Mouse (Mus musculus) MEL (cell line): ENCODE data around the gene Gpr19. TPM values are rescaled to one million over a fixed set of nuclear protein-coding genes. Genes with fewer than 3 reads are reported as not detected.
A peak's percentile ranks its signal among the peaks of the same experiment; 100 is the strongest.

Experiments
- DNase-seq: peaks from one replicate; pipeline ENCODE4 v3.0.0; 2011; ENCODE audit warnings: low read depth, low spot score
- H3K27ac ChIP-seq: 2 replicates; pipeline ENCODE4 v1.5.1; 2012; ENCODE audit warnings: low read depth, mild to moderate bottlenecking, control low read depth, low read length, moderate library complexity; ENCODE audit not compliant: control insufficient read depth
- H3K27me3 ChIP-seq, 2 experiments: fragments of 150-350 bp in 1 of 2; sonication (generic) in 1 of 2; 2 replicates each; pipeline ENCODE4 v1.6.1; 2012; ENCODE audit warnings: low read length in 2 of 2, mild to moderate bottlenecking in 2 of 2, improper control_type of control experiment in 1 of 2, moderate library complexity in 1 of 2; ENCODE audit not compliant: insufficient read depth in 2 of 2, control insufficient read depth in 1 of 2
- H3K36me3 ChIP-seq, 2 experiments: 2 replicates each; pipeline ENCODE4 v1.6.1; 2012 to 2014; ENCODE audit warnings: low read length in 2 of 2, improper control_type of control experiment in 1 of 2, inconsistent platforms in 1 of 2, mild to moderate bottlenecking in 1 of 2; ENCODE audit not compliant: insufficient read depth in 2 of 2, control insufficient read depth in 1 of 2
- H3K4me1 ChIP-seq, 2 experiments: fragments of 150-350 bp in 1 of 2; sonication (generic) in 1 of 2; 2 replicates each; pipeline ENCODE4 v1.6.1; 2012; ENCODE audit warnings: low read length in 2 of 2, improper control_type of control experiment in 1 of 2, mild to moderate bottlenecking in 1 of 2; ENCODE audit not compliant: insufficient read depth in 2 of 2, control insufficient read depth in 1 of 2
- H3K4me3 ChIP-seq, 2 experiments: fragments of 150-350 bp in 1 of 2; sonication (generic) in 1 of 2; 2 replicates each; pipeline ENCODE4 v1.5.1; 2012; ENCODE audit warnings: low read depth in 2 of 2, low read length in 2 of 2, mild to moderate bottlenecking in 2 of 2, moderate library complexity in 2 of 2, control low read depth in 1 of 2, improper control_type of control experiment in 1 of 2; ENCODE audit not compliant: control insufficient read depth in 1 of 2, insufficient read depth in 1 of 2
- H3K79me2 ChIP-seq: 2 replicates; pipeline ENCODE4 v1.6.1; 2012; ENCODE audit warnings: mild to moderate bottlenecking, low read length, moderate library complexity; ENCODE audit not compliant: control insufficient read depth, poor library complexity, insufficient read depth
- H3K9ac ChIP-seq: 2 replicates; pipeline ENCODE4 v1.6.1; 2012; ENCODE audit warnings: low read depth, mild to moderate bottlenecking, control low read depth, low read length, moderate library complexity; ENCODE audit not compliant: control insufficient read depth, poor library complexity, severe bottlenecking
- H3K9me3 ChIP-seq: fragments of 150-350 bp; sonication (generic); replicated peaks from 2 replicates; pipeline ENCODE4 v1.6.1; 2012; ENCODE audit warnings: mild to moderate bottlenecking, low read length, improper control_type of control experiment, moderate library complexity; ENCODE audit not compliant: insufficient read depth
- BHLHE40 ChIP-seq: IDR thresholded peaks from 2 replicates; pipeline ENCODE4 v1.6.1; 2012; ENCODE audit warnings: low read depth, mild to moderate bottlenecking, inconsistent platforms, low read length, improper control_type of control experiment, borderline replicate concordance
- CTCF ChIP-seq, 3 experiments: IDR thresholded peaks in 2 of 3; conservative IDR thresholded peaks in 1 of 3; 2 replicates each; pipeline ENCODE4 v1.5.1; 2011 to 2012; ENCODE audit warnings: low read length in 3 of 3, low read depth in 2 of 3, mild to moderate bottlenecking in 2 of 3, improper control_type of control experiment in 1 of 3, inconsistent platforms in 1 of 3, mixed read lengths in 1 of 3, moderate library complexity in 1 of 3; ENCODE audit not compliant: control insufficient read depth in 1 of 3, insufficient read depth in 1 of 3, poor library complexity in 1 of 3, severe bottlenecking in 1 of 3
- E2F4 ChIP-seq: IDR thresholded peaks from 2 replicates; pipeline ENCODE4 v1.6.1; 2011; ENCODE audit warnings: low read depth, low read length, improper control_type of control experiment, borderline replicate concordance
- ELF1 ChIP-seq: IDR thresholded peaks from 2 replicates; pipeline ENCODE4 v1.6.1; 2014; ENCODE audit warnings: low read depth, mild to moderate bottlenecking, inconsistent platforms, low read length, improper control_type of control experiment, moderate library complexity
- ETS1 ChIP-seq: IDR thresholded peaks from 2 replicates; pipeline ENCODE4 v1.6.1; 2012; ENCODE audit warnings: low read depth, mild to moderate bottlenecking, inconsistent platforms, low read length, improper control_type of control experiment, moderate library complexity
- GATA1 ChIP-seq: IDR thresholded peaks from 2 replicates; pipeline ENCODE4 v1.6.1; 2011; ENCODE audit warnings: low read depth, low read length, improper control_type of control experiment
- JUND ChIP-seq: IDR thresholded peaks from 2 replicates; pipeline ENCODE4 v1.6.1; 2011; ENCODE audit warnings: low read depth, mild to moderate bottlenecking, improper control_type of control experiment, low read length
- MAX ChIP-seq: IDR thresholded peaks from 2 replicates; pipeline ENCODE4 v1.6.1; 2011; ENCODE audit warnings: low read length, improper control_type of control experiment
- MEF2A ChIP-seq: IDR thresholded peaks from 2 replicates; pipeline ENCODE4 v1.6.1; 2014; ENCODE audit warnings: low read depth, mild to moderate bottlenecking, inconsistent platforms, low read length, improper control_type of control experiment; ENCODE audit not compliant: poor library complexity, insufficient replicate concordance, severe bottlenecking; ENCODE audit errors: extremely low read depth
- MXI1 ChIP-seq: IDR thresholded peaks from 2 replicates; pipeline ENCODE4 v1.6.1; 2011; ENCODE audit warnings: mild to moderate bottlenecking, low read depth, low read length, improper control_type of control experiment
- MYB ChIP-seq: IDR thresholded peaks from 2 replicates; pipeline ENCODE4 v1.6.1; 2011; ENCODE audit warnings: mild to moderate bottlenecking, low read depth, low read length, improper control_type of control experiment
- NELFE ChIP-seq: IDR thresholded peaks from 2 replicates; pipeline ENCODE4 v1.6.1; 2011; ENCODE audit warnings: low read depth, low read length, improper control_type of control experiment
- POLR2A ChIP-seq, 2 experiments: IDR thresholded peaks; 2 replicates each; pipeline ENCODE4 v1.6.1; 2011 to 2012; ENCODE audit warnings: low read length in 2 of 2, mild to moderate bottlenecking in 2 of 2, control low read depth in 1 of 2, improper control_type of control experiment in 1 of 2, low read depth in 1 of 2, moderate library complexity in 1 of 2; ENCODE audit not compliant: control insufficient read depth in 1 of 2, insufficient read depth in 1 of 2, poor library complexity in 1 of 2
- POLR2AphosphoS2 ChIP-seq: IDR thresholded peaks from 2 replicates; pipeline ENCODE4 v1.6.1; 2011; ENCODE audit warnings: low read length, improper control_type of control experiment
- POLR2AphosphoS5 ChIP-seq: IDR thresholded peaks from 2 replicates; pipeline ENCODE4 v1.6.1; 2012; ENCODE audit warnings: low read depth, borderline replicate concordance, mild to moderate bottlenecking, inconsistent platforms, low read length, moderate library complexity, mixed read lengths
- RCOR1 ChIP-seq: IDR thresholded peaks from 2 replicates; pipeline ENCODE4 v1.6.1; 2012; ENCODE audit warnings: low read depth, mild to moderate bottlenecking, inconsistent platforms, low read length, improper control_type of control experiment
- SIN3A ChIP-seq: IDR thresholded peaks from 2 replicates; pipeline ENCODE4 v1.6.1; 2012; ENCODE audit warnings: low read length, improper control_type of control experiment, inconsistent platforms
- SMC3 ChIP-seq: IDR thresholded peaks from 2 replicates; pipeline ENCODE4 v1.6.1; 2011; ENCODE audit warnings: low read depth, low read length, improper control_type of control experiment
- TAL1 ChIP-seq: IDR thresholded peaks from 2 replicates; pipeline ENCODE4 v1.6.1; 2012; ENCODE audit warnings: mild to moderate bottlenecking, inconsistent platforms, low read length, moderate library complexity, mixed read lengths
- USF1 ChIP-seq: IDR thresholded peaks from 2 replicates; pipeline ENCODE4 v1.6.1; 2014; ENCODE audit warnings: low read depth, mild to moderate bottlenecking, inconsistent platforms, low read length, improper control_type of control experiment, moderate library complexity
- USF2 ChIP-seq, 2 experiments: IDR thresholded peaks; 2 replicates each; pipeline ENCODE4 v1.6.1; 2011 to 2012; ENCODE audit warnings: improper control_type of control experiment in 2 of 2, low read length in 2 of 2, borderline replicate concordance in 1 of 2, inconsistent platforms in 1 of 2, low read depth in 1 of 2, mild to moderate bottlenecking in 1 of 2; ENCODE audit not compliant: insufficient read depth in 1 of 2
- polyA plus RNA-seq, 2 experiments: library from polyadenylated mRNA; stranded (reverse) in 1 of 2; unstranded in 1 of 2; fragments of >175 nt in 1 of 2; fragments of >200 nt in 1 of 2; gene quantifications; 2 replicates each; pipeline versions ENCODE4 v1.2.1 to v1.2.4; 2012; ENCODE audit warnings: low replicate concordance in 2 of 2, low read depth in 1 of 2; ENCODE audit not compliant: insufficient read length in 2 of 2, insufficient read depth in 1 of 2, missing spikeins in 1 of 2
- total RNA-seq: library from RNA; depleted of rRNA; stranded (reverse); fragments of 300-350 nt; gene quantifications from 2 replicates; pipeline ENCODE4 v1.2.3, GENCODE M21; 2012

Gpr19 gene
- total and polyA plus RNA-seq, 3 experiments: 8.4 to 11.7 TPM; not detected in 1

DNA sequence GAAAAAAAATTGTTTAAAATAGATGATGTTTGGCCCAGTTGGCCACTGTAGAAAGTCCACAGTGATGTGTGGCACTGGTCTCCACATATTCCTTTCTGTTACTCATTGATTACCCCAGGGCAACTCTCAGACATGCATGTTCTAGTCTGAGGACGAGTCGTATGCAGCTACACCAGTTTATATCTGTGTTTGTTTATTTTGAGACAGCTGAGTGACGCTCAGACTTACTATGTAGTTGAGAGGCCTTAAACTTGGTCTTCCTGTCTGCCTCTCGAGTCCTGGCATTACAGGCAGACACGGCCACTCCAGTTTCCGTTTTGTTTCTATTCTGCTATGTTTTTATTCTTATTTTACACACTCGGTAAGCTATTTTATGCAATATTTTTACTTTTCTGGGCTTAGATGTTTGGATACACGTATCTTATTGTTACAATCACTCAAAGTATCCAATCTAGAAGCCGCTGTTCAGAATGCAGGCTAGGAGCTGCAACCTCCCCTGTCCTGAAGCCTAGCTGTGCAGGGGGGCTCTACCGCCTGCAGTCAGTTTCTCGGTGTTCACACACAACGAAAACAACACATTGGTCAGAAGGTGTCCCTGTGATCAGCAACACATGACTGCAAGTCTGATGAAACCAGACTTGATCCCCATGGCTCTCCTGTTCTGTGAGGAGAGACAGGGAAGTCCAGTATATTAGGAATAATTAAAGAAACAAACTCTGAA is 34.3 kb upstream of the Gpr19 start:
- no peaks in the 10 kb centered on the region for H3K9me3 ChIP-seq
- TF ChIP-seq POLR2AphosphoS5: no peak
- TF ChIP-seq ETS1: no peak
- TF ChIP-seq SIN3A: 0 out of 2 replicates have a peak, but pooled peaks have one; percentile 21
- no peak for TF ChIP-seq ELF1
- TF ChIP-seq POLR2A (IDR thresholded peaks at IDR 0.05; ENCODE audit: control insufficient read depth in 1 of 2, insufficient read depth in 1 of 2, low read depth in 1 of 2, low read length in 2 of 2, poor library complexity in 1 of 2): no peak
- TF ChIP-seq BHLHE40: no peak
- TF ChIP-seq JUND: no peak
- TF ChIP-seq RCOR1: no peak
- TF ChIP-seq USF1: 0 out of 2 replicates have a peak, but pooled peaks have one; percentile 8
- TF ChIP-seq MAX: no peak
- TF ChIP-seq TAL1: no peak
- TF ChIP-seq CTCF (IDR thresholded peaks at IDR 0.05 in 2 of 3, conservative IDR thresholded peaks at IDR 0.05 in 1 of 3; ENCODE audit: control insufficient read depth in 1 of 3, insufficient read depth in 1 of 3, low read depth in 2 of 3, low read length in 3 of 3, poor library complexity in 1 of 3, severe bottlenecking in 1 of 3): no peak
- no peak for TF ChIP-seq E2F4
- no peak for TF ChIP-seq POLR2AphosphoS2
- no peak for TF ChIP-seq SMC3
- TF ChIP-seq GATA1: no peak
- no peak for TF ChIP-seq USF2 (IDR thresholded peaks at IDR 0.05; ENCODE audit: borderline replicate concordance in 1 of 2, insufficient read depth in 1 of 2, low read depth in 1 of 2, low read length in 2 of 2)
- no peak for TF ChIP-seq NELFE
- TF ChIP-seq MEF2A: no peak
- TF ChIP-seq MYB: no peak
- TF ChIP-seq MXI1: peak; percentile 25; the same call in 1 of the 2 replicates
- H3K4me3 ChIP-seq: peak overlapping the region; percentile 31 to 36
- peak overlapping the region; percentile 63 for H3K27ac ChIP-seq
- peaks cover 27% of the 10 kb centered on the region for H3K79me2 ChIP-seq
- H3K27me3 ChIP-seq: no peaks in the 10 kb centered on the region
- H3K9ac ChIP-seq: peak overlapping the region; percentile 41
- peaks cover 2 to 27% of the 10 kb centered on the region in 2 experiments; a peak in 3 of 4 replicates for H3K36me3 ChIP-seq
- H3K4me1 ChIP-seq: peaks cover 9 to 27% of the 10 kb centered on the region in 2 experiments; a peak in 3 of 4 replicates
- peak; percentile 49 for DNase-seq
